ENCODE assay signal across 21 mouse cellular contexts in the genomic region with DNA sequence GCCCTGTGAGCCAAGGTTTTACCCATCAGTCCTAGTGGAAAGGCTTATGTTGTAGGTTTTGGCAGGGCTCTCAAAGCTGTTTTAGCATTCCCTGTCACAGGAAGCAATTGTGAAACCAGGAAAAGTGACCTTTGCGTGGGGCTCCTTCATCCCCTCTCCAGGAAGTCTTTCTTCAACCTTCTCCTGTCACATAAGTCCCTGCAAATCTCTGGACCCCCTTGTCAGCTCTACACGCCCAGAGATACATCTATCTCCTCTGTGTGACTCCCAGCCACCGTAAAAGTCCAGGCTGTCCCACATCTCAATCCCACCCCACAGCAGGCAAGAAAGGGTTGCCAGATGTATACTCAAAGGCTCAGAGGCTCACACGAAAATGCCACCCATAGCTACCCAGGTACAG. TPM values are rescaled to one million over a fixed set of nuclear protein-coding genes. Genes with fewer than 3 reads are reported as not detected.
DNase-seq lines count a peak whose midpoint lies in the region; ATAC-seq and TF ChIP-seq lines count a peak whose summit lies in the region.
"Had no signal": no experiment of that assay in that cellular context is flagged by ENCODE, and none has a peak within 500 bp of the region (broad histone marks: within the 10 kb centered on the region; RNA-seq: fewer than 3 reads in every experiment).

No protein-coding gene starts in this region.

- peaks cover 32% of the 10 kb centered on the region for H3K4me1 ChIP-seq in hindbrain, embryonic 10.5 days (replicated peaks)
- 0 out of 2 replicates have a peak, but pooled peaks cover 8% of the 10 kb centered on the region for H3K4me1 ChIP-seq in hindbrain, postnatal 0 days (ENCODE audit: insufficient read depth, low read length)
- H3K4me1 ChIP-seq in lung, embryonic 15.5 days: peaks cover 39% of the 10 kb centered on the region
- H3K4me1 ChIP-seq in embryonic facial prominence, embryonic 13.5 days: peaks cover 33% of the 10 kb centered on the region
- peaks cover 23% of the 10 kb centered on the region for H3K4me1 ChIP-seq in limb, embryonic 14.5 days (ENCODE audit: control insufficient read depth, insufficient read depth, low read length)

- no peak overlapping the region for H3K4me2 ChIP-seq in hindbrain, postnatal 0 days (ENCODE audit: low read depth, low read length)
- H3K4me2 ChIP-seq in lung, embryonic 15.5 days: peak overlapping the region; percentile 83
- peak overlapping the region; percentile 84 for H3K4me2 ChIP-seq in embryonic facial prominence, embryonic 13.5 days
- H3K4me2 ChIP-seq in limb, embryonic 14.5 days (replicated peaks; ENCODE audit: low read depth, low read length, severe bottlenecking): no peak overlapping the region

- no peak for ATAC-seq in hindbrain, postnatal 0 days
- ATAC-seq in lung, embryonic 15.5 days (ENCODE audit: borderline replicate concordance, extremely low read depth, low FRiP score, low TSS enrichment): no peak
- no peak for ATAC-seq in embryonic facial prominence, embryonic 13.5 days (ENCODE audit: insufficient number of reproducible peaks, insufficient read depth, low FRiP score, low TSS enrichment, low read depth)
- no peak for ATAC-seq in limb, embryonic 14.5 days (ENCODE audit: low FRiP score, low read depth)
- ATAC-seq: CD4-positive, CD25-positive, alpha-beta regulatory T cell, adult 4 months had no signal

- H3K4me3 ChIP-seq in hindbrain, embryonic 10.5 days: no peak overlapping the region
- H3K4me3 ChIP-seq in hindbrain, postnatal 0 days (ENCODE audit: low read length): no peak overlapping the region
- peak overlapping the region; percentile 72 for H3K4me3 ChIP-seq in lung, embryonic 15.5 days
- no peak overlapping the region for H3K4me3 ChIP-seq in embryonic facial prominence, embryonic 13.5 days
- H3K4me3 ChIP-seq in limb, embryonic 14.5 days (replicated peaks; ENCODE audit: low read length): peak overlapping the region; percentile 46; the same call in 1 of the 2 replicates
- H3K4me3 ChIP-seq: erythroblast, embryonic 14.5 days had no signal

- peak overlapping the region; percentile 83; the same call in 1 of the 2 replicates for H3K27ac ChIP-seq in hindbrain, embryonic 10.5 days
- H3K27ac ChIP-seq in hindbrain, postnatal 0 days: no peak overlapping the region
- peak overlapping the region; percentile 90 for H3K27ac ChIP-seq in lung, embryonic 15.5 days
- H3K27ac ChIP-seq in embryonic facial prominence, embryonic 13.5 days: no peak overlapping the region
- H3K27ac ChIP-seq in limb, embryonic 14.5 days (replicated peaks; ENCODE audit: low read depth, low read length): no peak overlapping the region

- TF ChIP-seq CTCF in hindbrain, postnatal 0 days (IDR thresholded peaks at IDR 0.05; ENCODE audit: low read depth): no peak

- TF ChIP-seq POLR2A in limb, embryonic 14.5 days (IDR thresholded peaks at IDR 0.05; ENCODE audit: borderline replicate concordance, extremely low read depth, insufficient read depth, insufficient read length): no peak

- no peak overlapping the region for H3K9ac ChIP-seq in hindbrain, postnatal 0 days (replicated peaks; ENCODE audit: low read length)
- no peak overlapping the region for H3K9ac ChIP-seq in lung, embryonic 15.5 days
- H3K9ac ChIP-seq in embryonic facial prominence, embryonic 13.5 days: no peak overlapping the region
- no peak overlapping the region for H3K9ac ChIP-seq in limb, embryonic 14.5 days (ENCODE audit: low read depth, low read length, severe bottlenecking)

- 59% methylated on average over 4 of the region's 4 CpGs for WGBS in hindbrain, embryonic 10.5 days
- WGBS in hindbrain, postnatal 0 days: 56% methylated on average over 4 of the region's 4 CpGs
- 39% methylated on average over 4 of the region's 4 CpGs for WGBS in lung, embryonic 15.5 days
- WGBS in embryonic facial prominence, embryonic 13.5 days: 65% methylated on average over 4 of the region's 4 CpGs
- WGBS in limb, embryonic 14.5 days: 52% methylated on average over 4 of the region's 4 CpGs

- H3K36me3 ChIP-seq in hindbrain, embryonic 10.5 days: no peaks in the 10 kb centered on the region
- no peaks in the 10 kb centered on the region for H3K36me3 ChIP-seq in hindbrain, postnatal 0 days (ENCODE audit: insufficient read depth, low read length)
- H3K36me3 ChIP-seq in lung, embryonic 15.5 days: peaks cover 2% of the 10 kb centered on the region; the same call in 1 of the 2 replicates
- H3K36me3 ChIP-seq in embryonic facial prominence, embryonic 13.5 days: peaks cover 6% of the 10 kb centered on the region; the same call in 1 of the 2 replicates
- H3K36me3 ChIP-seq in limb, embryonic 14.5 days (ENCODE audit: control insufficient read depth, insufficient read depth, low read length): no peaks in the 10 kb centered on the region
- H3K36me3 ChIP-seq: midbrain, embryonic 10.5 days had no signal

- H3K9me3 ChIP-seq in hindbrain, embryonic 10.5 days: no peaks in the 10 kb centered on the region
- H3K9me3 ChIP-seq in hindbrain, postnatal 0 days (ENCODE audit: low read length): no peaks in the 10 kb centered on the region
- no peaks in the 10 kb centered on the region for H3K9me3 ChIP-seq in lung, embryonic 15.5 days
- H3K9me3 ChIP-seq in embryonic facial prominence, embryonic 13.5 days: no peaks in the 10 kb centered on the region
- no peaks in the 10 kb centered on the region for H3K9me3 ChIP-seq in limb, embryonic 14.5 days (ENCODE audit: control insufficient read depth, low read length)
- H3K9me3 ChIP-seq: midbrain, embryonic 10.5 days had no signal

- DNase-seq in hindbrain, embryonic 10.5 days (ENCODE audit: low spot score): no peak
- DNase-seq in hindbrain, postnatal 0 days (ENCODE audit: low spot score): no peak
- no peak for DNase-seq in lung, postnatal 36 days
- no peak for DNase-seq in limb, embryonic 14.5 days (ENCODE audit: low spot score)
- no peak for DNase-seq in frontal cortex, postnatal 10 days (ENCODE audit: low spot score in 2 of 2)
- DNase-seq: adrenal gland, postnatal 14 days; cerebellum, adult 2 months; gastrocnemius, postnatal 10 days; heart, postnatal 10 days; right cerebral cortex, postnatal 4 days; thymus, postnatal 14 days had no signal

- peaks cover 43% of the 10 kb centered on the region for H3K27me3 ChIP-seq in hindbrain, embryonic 10.5 days (ENCODE audit: insufficient read depth, poor library complexity, severe bottlenecking)
- H3K27me3 ChIP-seq in hindbrain, postnatal 0 days (ENCODE audit: insufficient read depth, low read length): peaks cover 16% of the 10 kb centered on the region; the same call in 1 of the 2 replicates
- no peaks in the 10 kb centered on the region for H3K27me3 ChIP-seq in lung, embryonic 15.5 days
- peaks cover 6% of the 10 kb centered on the region for H3K27me3 ChIP-seq in embryonic facial prominence, embryonic 13.5 days
- no peaks in the 10 kb centered on the region for H3K27me3 ChIP-seq in limb, embryonic 14.5 days (ENCODE audit: control insufficient read depth, insufficient read depth, low read length)

RNA-seq across cellular contexts. Expression of a gene that starts 0.9 kb away (rescaled TPM):
- polyA plus RNA-seq in hindbrain, embryonic 10.5 days (2016; fragmentation: Nextera tagmentation; extraction: Ambion mirVana): 46.8 and 57.3 TPM in 2 replicates
- 43.2 and 50.7 TPM in 2 replicates for total RNA-seq in hindbrain, postnatal 0 days (2014; rRNA removed)
- polyA plus RNA-seq in hindbrain, postnatal 0 days (2015; fragmentation: Nextera tagmentation; extraction: Ambion mirVana): 29.0 and 30.7 TPM in 2 replicates
- 313 and 345 TPM in 2 replicates for polyA plus RNA-seq in lung, embryonic 15.5 days (2015; fragmentation: Nextera tagmentation; extraction: Ambion mirVana)
- 98.1 and 116 TPM in 2 replicates for polyA plus RNA-seq in embryonic facial prominence, embryonic 13.5 days (2015; fragmentation: Nextera tagmentation; extraction: Ambion mirVana)
- polyA plus RNA-seq in limb, embryonic 14.5 days (2012; rRNA removed): 94.3 and 108 TPM in 2 replicates
- 114 and 116 TPM in 2 replicates for polyA plus RNA-seq in limb, embryonic 14.5 days (2014; fragmentation: Nextera tagmentation; extraction: Ambion mirVana)
- total RNA-seq: monocyte, adult 5-6 weeks had no signal
- polyA plus RNA-seq: erythroblast, embryonic 14.5 days had no signal

RNA-seq across cellular contexts. Expression of a gene that starts 21.4 kb away (rescaled TPM):
- polyA plus RNA-seq in hindbrain, embryonic 10.5 days (2016; fragmentation: Nextera tagmentation; extraction: Ambion mirVana): 89.0 and 99.8 TPM in 2 replicates
- 68.9 and 76.5 TPM in 2 replicates for total RNA-seq in hindbrain, postnatal 0 days (2014; rRNA removed)
- polyA plus RNA-seq in hindbrain, postnatal 0 days (2015; fragmentation: Nextera tagmentation; extraction: Ambion mirVana): 55.6 and 57.5 TPM in 2 replicates
- 133 and 140 TPM in 2 replicates for polyA plus RNA-seq in lung, embryonic 15.5 days (2015; fragmentation: Nextera tagmentation; extraction: Ambion mirVana)
- polyA plus RNA-seq in embryonic facial prominence, embryonic 13.5 days (2015; fragmentation: Nextera tagmentation; extraction: Ambion mirVana): 82.9 and 87.0 TPM in 2 replicates
- 58.9 and 72.1 TPM in 2 replicates for polyA plus RNA-seq in limb, embryonic 14.5 days (2012; rRNA removed)
- polyA plus RNA-seq in limb, embryonic 14.5 days (2014; fragmentation: Nextera tagmentation; extraction: Ambion mirVana): 71.3 and 80.8 TPM in 2 replicates
- total RNA-seq: monocyte, adult 5-6 weeks had no signal

RNA-seq across cellular contexts. Expression of a gene that starts 24.9 kb away (rescaled TPM):
- 1.2 and 1.8 TPM in 2 replicates for polyA plus RNA-seq in hindbrain, embryonic 10.5 days (2016; fragmentation: Nextera tagmentation; extraction: Ambion mirVana)
- total RNA-seq in hindbrain, postnatal 0 days (2014; rRNA removed): not detected in 2 replicates
- 0.46 and 0.55 TPM in 2 replicates for polyA plus RNA-seq in hindbrain, postnatal 0 days (2015; fragmentation: Nextera tagmentation; extraction: Ambion mirVana)
- polyA plus RNA-seq in lung, embryonic 15.5 days (2015; fragmentation: Nextera tagmentation; extraction: Ambion mirVana): 15.2 and 16.1 TPM in 2 replicates
- 8.1 and 10.4 TPM in 2 replicates for polyA plus RNA-seq in embryonic facial prominence, embryonic 13.5 days (2015; fragmentation: Nextera tagmentation; extraction: Ambion mirVana)
- polyA plus RNA-seq in limb, embryonic 14.5 days (2012; rRNA removed): 5.2 and 5.9 TPM in 2 replicates
- polyA plus RNA-seq in limb, embryonic 14.5 days (2014; fragmentation: Nextera tagmentation; extraction: Ambion mirVana): 7.5 and 8.6 TPM in 2 replicates
- total RNA-seq: common myeloid progenitor, adult 5-6 weeks; layer of hippocampus, adult 8-10 months; left cerebral cortex, adult 8-10 months; monocyte, adult 5-6 weeks had no signal
- polyA plus RNA-seq: CD4-positive, CD25-positive, alpha-beta regulatory T cell, adult 4 months; cerebellum, adult 2 months; erythroblast, embryonic 14.5 days; forebrain, embryonic 16.5 days had no signal

RNA-seq across cellular contexts. Expression of a gene that starts 50.9 kb away (rescaled TPM):
- 0.60 and 0.78 TPM in 2 replicates for polyA plus RNA-seq in hindbrain, embryonic 10.5 days (2016; fragmentation: Nextera tagmentation; extraction: Ambion mirVana)
- 0.40 and 0.89 TPM in 2 replicates for total RNA-seq in hindbrain, postnatal 0 days (2014; rRNA removed)
- polyA plus RNA-seq in hindbrain, postnatal 0 days (2015; fragmentation: Nextera tagmentation; extraction: Ambion mirVana): 0.66 and 1.1 TPM in 2 replicates
- polyA plus RNA-seq in lung, embryonic 15.5 days (2015; fragmentation: Nextera tagmentation; extraction: Ambion mirVana): 4.3 and 4.7 TPM in 2 replicates
- 2.2 and 3.6 TPM in 2 replicates for polyA plus RNA-seq in embryonic facial prominence, embryonic 13.5 days (2015; fragmentation: Nextera tagmentation; extraction: Ambion mirVana)
- polyA plus RNA-seq in limb, embryonic 14.5 days (2012; rRNA removed): 5.5 and 7.6 TPM in 2 replicates
- 3.1 and 4.7 TPM in 2 replicates for polyA plus RNA-seq in limb, embryonic 14.5 days (2014; fragmentation: Nextera tagmentation; extraction: Ambion mirVana)

RNA-seq across cellular contexts. Expression of a gene that starts 56.4 kb away (rescaled TPM):
- 209 and 211 TPM in 2 replicates for polyA plus RNA-seq in hindbrain, embryonic 10.5 days (2016; fragmentation: Nextera tagmentation; extraction: Ambion mirVana)
- 147 and 151 TPM in 2 replicates for total RNA-seq in hindbrain, postnatal 0 days (2014; rRNA removed)
- 172 and 173 TPM in 2 replicates for polyA plus RNA-seq in hindbrain, postnatal 0 days (2015; fragmentation: Nextera tagmentation; extraction: Ambion mirVana)
- 149 and 157 TPM in 2 replicates for polyA plus RNA-seq in lung, embryonic 15.5 days (2015; fragmentation: Nextera tagmentation; extraction: Ambion mirVana)
- 112 and 139 TPM in 2 replicates for polyA plus RNA-seq in embryonic facial prominence, embryonic 13.5 days (2015; fragmentation: Nextera tagmentation; extraction: Ambion mirVana)
- 101 and 123 TPM in 2 replicates for polyA plus RNA-seq in limb, embryonic 14.5 days (2012; rRNA removed)
- polyA plus RNA-seq in limb, embryonic 14.5 days (2014; fragmentation: Nextera tagmentation; extraction: Ambion mirVana): 124 and 129 TPM in 2 replicates

Comparison
In these comparisons a context has a peak if more than half of its experiments do, and no peak if none do; other contexts are left out.
1. H3K27ac ChIP-seq: peak in hindbrain, embryonic 10.5 days (single experiment) and lung, embryonic 15.5 days (single experiment); none in hindbrain, postnatal 0 days (single experiment), embryonic facial prominence, embryonic 13.5 days (single experiment) and limb, embryonic 14.5 days (single experiment).
2. H3K4me3 ChIP-seq: peak in lung, embryonic 15.5 days (single experiment) and limb, embryonic 14.5 days (single experiment); none in hindbrain, embryonic 10.5 days (single experiment), hindbrain, postnatal 0 days (single experiment) and embryonic facial prominence, embryonic 13.5 days (single experiment).
3. H3K4me2 ChIP-seq: peak in lung, embryonic 15.5 days (single experiment) and embryonic facial prominence, embryonic 13.5 days (single experiment); none in hindbrain, postnatal 0 days (single experiment) and limb, embryonic 14.5 days (single experiment).